Mouse (Mus musculus): ENCODE data around the gene Pole2.
"Not testable (repeated sequence)": the region's sequence is repeated elsewhere in the genome, so short reads cannot be mapped to it uniquely, and the experiment has no call there.

DNA sequence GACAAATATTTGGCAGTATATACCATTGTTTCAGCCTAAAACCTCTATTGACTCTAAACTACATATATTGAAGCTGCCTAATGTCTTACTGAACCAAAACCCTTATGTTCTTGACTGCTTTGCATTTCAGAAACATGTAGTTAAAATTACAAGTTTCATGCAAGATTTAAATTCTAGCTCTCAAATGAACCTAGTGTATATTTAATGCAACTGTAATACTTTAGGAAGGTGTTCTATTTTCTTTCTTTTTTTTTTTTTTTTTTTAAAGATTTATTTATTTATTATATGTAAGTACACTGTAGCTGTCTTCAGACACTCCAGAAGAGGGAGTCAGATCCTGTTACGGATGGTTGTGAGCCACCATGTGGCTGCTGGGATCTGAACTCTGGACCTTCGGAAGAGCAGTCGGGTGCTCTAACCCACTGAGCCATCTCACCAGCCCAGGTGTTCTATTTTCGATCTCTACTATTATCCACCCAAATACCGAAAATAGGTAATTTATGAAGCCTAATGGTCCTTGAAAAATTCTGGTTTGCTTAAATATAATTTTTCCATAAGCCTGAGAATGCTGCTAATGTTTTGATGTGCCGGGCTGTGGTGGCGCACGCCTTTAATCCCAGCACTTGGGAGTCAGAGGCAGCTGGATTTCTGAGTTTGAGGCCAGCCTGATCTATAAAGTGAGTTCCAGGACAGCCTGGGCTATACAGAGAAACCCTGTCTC lies 61.0 kb downstream of the Pole2 start:
- not testable (repeated sequence) for TF ChIP-seq GATA1, TAL1 (IDR thresholded peaks at IDR 0.05; ENCODE audit: low read length)

Measured in erythroblast, embryonic 14.5 days (primary cell).